Mouse (Mus musculus) liver, embryonic 13.5 days (tissue): ENCODE data around the gene Nckap5. TPM values are rescaled to one million over a fixed set of nuclear protein-coding genes. Genes with fewer than 3 reads are reported as not detected.
A peak's percentile ranks its signal among the peaks of the same experiment; 100 is the strongest.

Source experiments
- ATAC-seq: fragments of 200-750 bp; cut with Nextera tagmentation; 2 replicates; pipeline ENCODE4 v1.8.0; 2017; ENCODE audit warnings: low read depth, mild to moderate bottlenecking, moderate number of reproducible peaks, moderate library complexity
- DNase-seq: peaks from one replicate; pipeline ENCODE4 v3.0.0; 2022
- H3K27ac ChIP-seq: fragments of 300-500 bp; sonication (generic); 2 replicates; pipeline ENCODE4 v1.5.1; 2015; ENCODE audit warnings: moderate library complexity, mild to moderate bottlenecking, inconsistent platforms
- H3K27me3 ChIP-seq: fragments of 300-500 bp; sonication (generic); 2 replicates; pipeline ENCODE4 v1.6.1; 2015; ENCODE audit warnings: mild to moderate bottlenecking, inconsistent platforms
- H3K36me3 ChIP-seq: fragments of 300-500 bp; sonication (generic); 2 replicates; pipeline ENCODE4 v1.6.1; 2015; ENCODE audit warnings: mild to moderate bottlenecking, inconsistent platforms
- H3K4me1 ChIP-seq: fragments of 300-500 bp; sonication (generic); replicated peaks from 2 replicates; pipeline ENCODE4 v1.6.1; 2015; ENCODE audit warnings: inconsistent platforms
- H3K4me2 ChIP-seq: fragments of 300-500 bp; sonication (generic); 2 replicates; pipeline ENCODE4 v1.6.1; 2015; ENCODE audit warnings: inconsistent platforms, mild to moderate bottlenecking, moderate library complexity
- H3K4me3 ChIP-seq: fragments of 300-500 bp; sonication (generic); replicated peaks from 2 replicates; pipeline ENCODE4 v1.5.1; 2015; ENCODE audit warnings: mild to moderate bottlenecking, inconsistent platforms
- H3K9ac ChIP-seq: fragments of 300-500 bp; sonication (generic); 2 replicates; pipeline ENCODE4 v1.6.1; 2015; ENCODE audit warnings: mild to moderate bottlenecking, inconsistent platforms
- H3K9me3 ChIP-seq: fragments of 300-500 bp; sonication (generic); replicated peaks from 2 replicates; pipeline ENCODE4 v1.6.1; 2016; ENCODE audit warnings: inconsistent platforms
- WGBS: fragments of 180-500 bp; shearing (Covaris S2); methylation state at CpG from one replicate; pipeline ENCODE4 v1.1.7; 2015; ENCODE audit not compliant: insufficient replicate concordance; 5-methylcytosine and 5-hydroxymethylcytosine counted together
- polyA plus RNA-seq: library from polyadenylated mRNA; unstranded; fragments of >200 nt; fragmentation: Nextera tagmentation; extraction: Ambion mirVana; gene quantifications from 2 replicates; pipeline ENCODE4 v1.2.1, GENCODE M21; 2015

The Nckap5 gene
- polyA plus RNA-seq, 1 experiment from 2014 or later = 0.74 TPM

DNA sequence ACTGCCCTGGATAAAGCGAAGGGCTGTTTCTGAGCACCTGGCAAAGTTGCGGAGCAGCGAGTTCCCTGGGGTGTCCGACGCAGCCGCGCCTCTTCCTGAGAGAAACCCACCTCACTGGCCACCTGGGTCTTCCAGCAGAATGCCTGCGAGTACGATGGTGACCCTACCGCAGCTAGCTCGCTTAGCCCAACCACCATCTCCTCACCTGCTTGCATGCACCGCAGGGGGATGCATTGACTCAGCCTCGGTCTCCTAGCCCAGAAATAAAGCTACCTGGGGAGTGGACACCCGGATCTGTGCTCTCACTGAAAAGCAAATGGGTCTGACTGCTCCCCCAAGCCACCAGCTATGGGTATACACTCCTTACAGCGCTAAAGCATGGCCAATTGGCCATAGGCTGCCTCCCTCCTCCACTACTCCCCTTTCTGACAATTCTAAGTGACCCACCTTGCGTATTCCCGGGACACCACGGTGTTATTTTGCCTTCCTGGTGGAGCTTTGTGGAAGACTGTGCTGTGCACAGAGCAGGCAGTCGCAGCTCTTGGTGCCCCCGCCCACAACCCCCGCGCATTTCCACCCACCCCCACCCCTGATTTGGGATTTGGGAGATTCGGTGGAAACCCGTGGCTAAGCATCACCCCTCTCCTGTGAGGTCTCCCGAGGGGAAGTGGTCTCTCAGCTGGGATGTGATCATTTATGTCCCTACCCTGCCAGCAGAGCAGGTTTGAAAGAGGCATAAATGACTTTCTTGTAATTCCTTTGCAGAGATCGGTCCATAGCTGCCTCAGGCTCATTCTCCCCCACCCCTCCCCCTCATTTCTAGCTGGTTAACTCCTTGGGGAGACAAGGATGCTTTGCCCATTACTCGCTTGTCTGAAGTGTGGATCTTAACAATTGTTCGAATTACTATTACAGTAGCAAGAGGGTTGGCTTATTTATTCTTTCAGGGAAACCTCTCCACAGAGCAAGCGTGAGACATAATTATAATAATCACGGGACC, 917.7 kb downstream of the Nckap5 start, which contains the start of gene Lypd1:
Gene Lypd1, minus strand, starts transcription at position 501 of the 1,000 bp plus-strand sequence.
- 9% methylated on average over 30 of the region's 30 CpGs for WGBS
- no peaks in the 10 kb centered on the region for H3K9me3 ChIP-seq
- H3K4me2 ChIP-seq = peak within 1 kb of the TSS; percentile 63
- H3K27ac ChIP-seq = no peak within 1 kb of the TSS
- H3K27me3 ChIP-seq = peaks cover 51% of the 10 kb centered on the region
- peaks cover 12% of the 10 kb centered on the region for H3K4me1 ChIP-seq
- H3K9ac ChIP-seq = no peak within 1 kb of the TSS
- no peaks in the 10 kb centered on the region for H3K36me3 ChIP-seq
- no peak for DNase-seq
- no peak for ATAC-seq
- peak within 1 kb of the TSS; percentile 45 for H3K4me3 ChIP-seq

DNA sequence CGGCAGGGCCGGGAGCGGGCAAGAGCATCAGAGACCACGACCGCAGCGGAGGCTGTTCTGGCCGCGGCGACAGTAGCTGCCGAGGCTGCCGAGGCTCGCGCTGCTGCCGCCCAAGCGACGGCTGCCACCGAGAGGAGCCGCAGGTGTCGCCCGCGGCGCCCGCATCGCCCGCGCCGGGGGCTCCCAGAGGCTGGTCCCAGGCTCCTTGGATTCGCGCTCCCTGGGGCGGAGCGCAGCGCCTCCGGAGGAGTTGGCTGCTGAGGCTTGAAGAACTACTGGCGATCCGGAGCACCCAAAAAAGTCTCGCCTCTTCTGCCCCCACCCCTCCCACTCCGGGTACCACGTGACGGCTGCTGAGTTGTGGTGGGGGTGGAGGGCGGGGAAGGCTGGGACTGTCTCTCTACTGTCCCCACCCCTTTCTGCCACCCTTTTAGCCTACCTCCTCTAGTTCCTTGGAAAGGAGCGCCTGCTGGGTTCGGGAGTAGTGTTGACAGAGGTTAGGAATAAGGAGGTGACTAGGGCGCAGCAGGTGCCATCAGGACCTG, 918.6 kb downstream of the Nckap5 start:
- H3K36me3 ChIP-seq = no peaks in the 10 kb centered on the region
- H3K27ac ChIP-seq = no peak overlapping the region
- WGBS = 2% methylated on average over 40 of the region's 43 CpGs
- ATAC-seq (no peak), DNase-seq (no peak)
- peaks cover 12% of the 10 kb centered on the region for H3K4me1 ChIP-seq
- H3K4me3 ChIP-seq = peak overlapping the region; percentile 45
- peaks cover 51% of the 10 kb centered on the region for H3K27me3 ChIP-seq
- H3K9me3 ChIP-seq = no peaks in the 10 kb centered on the region
- H3K4me2 ChIP-seq = peak overlapping the region; percentile 63
- no peak overlapping the region for H3K9ac ChIP-seq

DNA sequence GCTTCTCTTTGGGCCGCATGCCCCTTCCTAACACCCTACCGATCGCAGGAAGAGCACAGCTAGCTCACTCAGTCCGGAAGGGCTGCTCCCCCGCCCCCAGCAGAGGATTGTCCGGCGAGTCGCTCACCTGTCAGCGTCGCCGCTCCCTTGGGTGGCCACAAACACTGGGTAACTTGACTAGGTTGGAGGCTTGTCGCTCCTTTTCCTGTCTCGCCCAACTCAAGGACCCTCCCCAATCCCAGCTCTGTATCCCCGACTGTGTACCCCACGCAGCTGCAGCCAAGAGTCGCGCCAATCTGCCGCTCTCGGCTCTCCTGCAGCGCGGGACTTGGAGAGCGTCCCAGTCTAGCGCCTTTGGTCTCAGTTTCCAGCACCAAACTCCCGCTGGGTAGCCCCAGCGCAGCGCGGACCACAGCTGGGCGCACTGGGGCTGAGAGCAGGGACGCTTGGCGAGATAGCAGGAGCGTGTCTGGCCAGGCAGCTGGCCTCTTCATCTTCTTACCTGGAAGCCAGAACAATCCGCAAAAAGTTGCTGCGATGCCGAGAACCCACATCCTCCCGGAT, 919.2 kb downstream of the Nckap5 start:
- Histone ChIP-seq H3K36me3 (no peaks in the 10 kb centered on the region), H3K4me3 (peak overlapping the region; percentile 45), H3K27me3 (peaks cover 51% of the 10 kb centered on the region), H3K9ac (no peak overlapping the region), H3K27ac (no peak overlapping the region), H3K4me2 (peak overlapping the region; percentile 63), H3K9me3 (no peaks in the 10 kb centered on the region), H3K4me1 (peaks cover 12% of the 10 kb centered on the region)
- DNase-seq = no peak
- no peak for ATAC-seq
- under 1% methylated on average over 35 of the region's 35 CpGs for WGBS

DNA sequence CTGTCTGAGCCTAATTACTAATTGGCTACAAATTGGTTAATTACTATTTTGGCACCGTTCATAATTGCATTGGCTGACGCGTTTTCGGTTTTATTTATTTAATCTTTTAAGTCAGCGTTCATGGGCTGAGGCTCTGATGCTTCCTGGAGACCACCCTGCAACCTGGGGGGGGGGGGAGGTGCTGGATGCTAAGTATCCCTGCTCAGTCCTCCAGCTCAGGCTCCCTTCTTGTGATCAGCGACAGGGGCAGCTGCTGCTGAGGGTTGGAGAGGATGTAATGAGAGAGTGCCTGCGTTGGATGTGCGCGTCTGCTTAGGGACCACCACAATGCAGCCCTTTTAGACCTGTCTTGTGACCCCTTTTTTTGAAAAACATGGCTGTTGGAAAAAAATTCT, 919.7 kb downstream of the Nckap5 start:
- ATAC-seq = no peak
- DNase-seq = no peak

DNA sequence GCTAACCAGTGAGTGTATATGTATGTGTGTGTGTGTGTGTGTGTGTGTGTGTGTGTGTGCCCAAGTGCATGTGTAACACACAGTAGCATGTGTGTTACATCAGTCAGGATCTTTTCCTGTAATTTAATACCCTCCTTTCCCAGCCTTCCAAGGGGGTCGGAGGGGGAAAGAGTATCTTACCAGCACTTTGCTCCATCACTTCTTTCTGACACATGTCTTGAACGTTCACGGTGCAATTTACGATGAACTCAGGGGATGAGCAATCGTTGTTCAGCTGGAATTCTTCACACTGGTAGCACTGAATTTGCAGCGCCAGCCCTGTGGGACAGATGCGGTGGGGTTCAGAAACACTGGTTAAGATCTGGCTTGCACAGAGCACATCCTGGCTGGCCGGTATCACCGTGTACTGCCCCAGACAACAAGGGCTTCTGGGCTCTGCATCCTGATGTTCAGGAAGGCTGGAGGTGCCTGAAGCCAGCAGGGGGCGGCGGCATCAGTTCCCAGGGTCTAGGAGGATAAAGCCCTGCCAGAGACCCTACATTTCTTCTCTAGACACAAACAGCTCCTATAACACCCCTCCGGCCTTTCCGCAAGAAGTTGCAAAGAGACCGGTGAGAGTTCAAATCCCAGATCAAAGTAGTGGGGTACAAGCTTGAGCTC, 920.3 kb downstream of the Nckap5 start:
- DNase-seq (no peak), ATAC-seq (no peak)
- peaks cover 51% of the 10 kb centered on the region for H3K27me3 ChIP-seq
- H3K9me3 ChIP-seq = no peaks in the 10 kb centered on the region
- peaks cover 12% of the 10 kb centered on the region for H3K4me1 ChIP-seq
- H3K36me3 ChIP-seq = no peaks in the 10 kb centered on the region
- H3K9ac ChIP-seq = no peak overlapping the region
- no peak overlapping the region for H3K27ac ChIP-seq
- H3K4me3 ChIP-seq = no peak overlapping the region
- H3K4me2 ChIP-seq = no peak overlapping the region
- WGBS = 21% methylated on average over 14 of the region's 14 CpGs

More for the DNA sequence above, 919.7 kb downstream of the Nckap5 start:
- 4% methylated on average over 9 of the region's 9 CpGs for WGBS
- H3K36me3 ChIP-seq = no peaks in the 10 kb centered on the region
- H3K4me3 ChIP-seq = peak overlapping the region; percentile 45; the same call in 1 of the 2 replicates
- peak overlapping the region; percentile 63 for H3K4me2 ChIP-seq
- H3K9me3 ChIP-seq = no peaks in the 10 kb centered on the region
- no peak overlapping the region for H3K9ac ChIP-seq
- peaks cover 51% of the 10 kb centered on the region for H3K27me3 ChIP-seq
- H3K27ac ChIP-seq = no peak overlapping the region
- H3K4me1 ChIP-seq = peaks cover 12% of the 10 kb centered on the region

DNA sequence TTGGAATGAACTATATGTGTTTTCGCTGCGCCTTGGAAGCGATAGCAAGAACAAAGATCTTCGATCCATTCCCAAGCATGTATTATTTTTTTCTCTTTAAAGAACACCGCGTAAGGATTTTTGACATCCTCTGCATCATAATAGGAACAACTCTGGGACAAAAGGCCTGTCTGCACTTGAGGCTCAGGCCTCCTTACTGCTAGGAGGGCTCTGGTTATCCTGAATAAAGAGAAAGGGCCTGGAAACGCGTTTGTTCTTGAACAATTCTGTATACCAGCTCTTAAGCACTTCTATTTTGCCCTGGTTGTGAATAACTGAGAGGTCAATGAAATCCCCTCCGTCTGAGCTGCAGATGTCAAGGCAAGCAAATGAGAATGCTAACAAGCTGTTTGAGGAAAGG, 937.4 kb downstream of the Nckap5 start:
- Histone ChIP-seq H3K4me3 (no peak overlapping the region), H3K27me3 (no peaks in the 10 kb centered on the region), H3K4me2 (no peak overlapping the region), H3K36me3 (no peaks in the 10 kb centered on the region), H3K9ac (no peak overlapping the region), H3K9me3 (no peaks in the 10 kb centered on the region), H3K4me1 (no peaks in the 10 kb centered on the region), H3K27ac (no peak overlapping the region)
- DNase-seq (no peak), ATAC-seq (no peak)
- WGBS = 78% methylated on average over 9 of the region's 9 CpGs

DNA sequence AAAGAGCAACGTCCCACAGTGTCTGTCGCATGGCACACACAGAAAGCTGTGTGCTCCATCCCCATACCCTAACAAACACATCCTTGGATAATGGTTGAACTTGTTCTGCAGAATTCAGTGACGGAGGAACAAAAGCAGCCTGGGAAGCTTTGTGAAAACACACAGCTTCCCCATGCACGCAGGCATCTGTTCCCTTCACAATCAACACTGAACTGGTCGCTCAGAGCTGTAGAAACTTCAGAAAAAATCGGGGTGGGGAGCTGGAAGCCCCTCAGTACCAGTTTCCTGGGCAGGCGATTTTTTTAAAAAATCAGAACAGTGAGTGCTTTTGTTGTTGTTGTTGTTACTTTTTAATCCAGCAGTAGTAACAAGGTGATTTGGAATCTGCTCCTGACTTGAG, 960.5 kb downstream of the Nckap5 start:
- Histone ChIP-seq H3K27ac (no peak overlapping the region), H3K9me3 (no peaks in the 10 kb centered on the region), H3K4me2 (no peak overlapping the region), H3K9ac (no peak overlapping the region), H3K4me3 (no peak overlapping the region), H3K36me3 (no peaks in the 10 kb centered on the region), H3K4me1 (no peaks in the 10 kb centered on the region), H3K27me3 (no peaks in the 10 kb centered on the region)
- ATAC-seq = no peak
- WGBS = 49% methylated on average over 7 of the region's 7 CpGs
- DNase-seq = no peak
